Mouse (Mus musculus): ENCODE measurements around the gene Ppp3ca. TPM values are rescaled to one million over a fixed set of nuclear protein-coding genes. Genes with fewer than 3 reads are reported as not detected.
A peak's percentile ranks its signal among the peaks of the same experiment; 100 is the strongest.

Gene Ppp3ca
- total and polyA plus RNA-seq, 3 experiments: 63.4 to 143 (median 130) TPM

DNA sequence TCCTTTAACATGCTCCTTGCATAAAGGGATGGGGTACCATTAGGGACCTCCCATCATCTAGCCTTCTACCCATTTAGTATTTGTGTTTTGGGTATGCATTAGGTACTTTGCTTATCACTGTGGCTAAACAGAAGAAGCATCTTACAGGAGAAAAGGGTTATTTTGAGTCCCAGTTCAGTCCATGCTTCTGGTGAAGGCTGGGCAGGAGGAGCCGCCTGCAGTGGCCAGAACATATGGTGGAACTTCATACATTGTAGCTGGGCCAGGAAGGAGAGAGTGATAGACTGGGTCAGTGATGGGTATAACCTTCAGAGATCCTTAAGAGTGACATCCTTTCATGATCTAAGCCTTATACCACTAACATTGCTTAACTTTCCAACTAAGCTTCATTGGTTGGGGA, 23.6 kb downstream of the Ppp3ca start:
- H3K27ac ChIP-seq (ENCODE audit: insufficient read depth, low read depth): no peak overlapping the region
- no peaks in the 10 kb centered on the region for H3K9me3 ChIP-seq (replicated peaks; ENCODE audit: low read length)
- H3K27me3 ChIP-seq (replicated peaks): no peaks in the 10 kb centered on the region
- H3K79me2 ChIP-seq (replicated peaks; ENCODE audit: control insufficient read depth, extremely low read depth, insufficient read depth, poor library complexity, severe bottlenecking): peaks cover 54% of the 10 kb centered on the region
- H3K9ac ChIP-seq (ENCODE audit: insufficient read depth, low read depth): no peak overlapping the region
- TF ChIP-seq TCF12 (IDR thresholded peaks at IDR 0.05; ENCODE audit: low read depth, low read length): no peak
- TF ChIP-seq MAX (IDR thresholded peaks at IDR 0.05; ENCODE audit: low read length): no peak
- TF ChIP-seq NELFE (IDR thresholded peaks at IDR 0.05; ENCODE audit: low read depth, low read length): no peak
- TF ChIP-seq ZC3H11A (IDR thresholded peaks at IDR 0.05; ENCODE audit: low read depth, low read length): no peak
- TF ChIP-seq IRF4 (IDR thresholded peaks at IDR 0.05; ENCODE audit: low read depth, low read length): no peak
- no peak for TF ChIP-seq TBP (conservative IDR thresholded peaks at IDR 0.05; ENCODE audit: low read depth, low read length)
- TF ChIP-seq USF2 (conservative IDR thresholded peaks at IDR 0.05; ENCODE audit: low read depth, low read length): no peak
- no peak for TF ChIP-seq PAX5 (IDR thresholded peaks at IDR 0.05; ENCODE audit: low read length)
- no peak for TF ChIP-seq KAT2A (IDR thresholded peaks at IDR 0.05; ENCODE audit: insufficient replicate concordance, low read length)
- TF ChIP-seq ZKSCAN1 (IDR thresholded peaks at IDR 0.05; ENCODE audit: borderline replicate concordance, low read depth, low read length): no peak
- TF ChIP-seq MEF2A (IDR thresholded peaks at IDR 0.05; ENCODE audit: borderline replicate concordance, low read depth, low read length): no peak
- no peak for TF ChIP-seq ETS1 (conservative IDR thresholded peaks at IDR 0.05; ENCODE audit: low read depth, low read length)
- TF ChIP-seq UBTF (IDR thresholded peaks at IDR 0.05; ENCODE audit: low read depth, low read length): no peak
- no peak for TF ChIP-seq E2F4 (IDR thresholded peaks at IDR 0.05; ENCODE audit: insufficient replicate concordance, low read depth, low read length)
- no peak for TF ChIP-seq SIN3A (IDR thresholded peaks at IDR 0.05; ENCODE audit: low read length)
- dilution Hi-C loops (cut with MboI; ENCODE audit: extremely low pct_ligation_motif_present, extremely low pct_unique_long_range_greater_than_20kb, low sequenced_read_pairs) (no loop called here), in situ Hi-C loops (cut with MboI; ENCODE audit: low pct_ligation_motif_present, low pct_unique_long_range_greater_than_20kb, low sequenced_read_pairs) (no loop called here)
- no peak overlapping the region for H3K4me3 ChIP-seq (replicated peaks in 1 of 3; ENCODE audit: low read depth in 2 of 3, low read length in 2 of 3, poor library complexity in 1 of 3)
- DNase-seq (ENCODE audit: extremely low read depth): no peak
- peaks cover 0 to 45% of the 10 kb centered on the region in 2 experiments for H3K36me3 ChIP-seq (replicated peaks in 1 of 2; ENCODE audit: control insufficient read depth in 1 of 2, insufficient read depth in 1 of 2, low read length in 1 of 2)
- H3K4me1 ChIP-seq (ENCODE audit: control insufficient read depth in 1 of 2, insufficient read depth in 2 of 2): peaks cover 16 to 79% of the 10 kb centered on the region in 2 experiments
- H3K4me2 ChIP-seq (ENCODE audit: insufficient read depth, low read depth, poor library complexity, severe bottlenecking): no peak overlapping the region

- DNase-seq (ENCODE audit: extremely low read depth): no peak
- Histone ChIP-seq H3K4me1 (ENCODE audit: control insufficient read depth in 1 of 2, insufficient read depth in 2 of 2) (peaks cover 14 to 62% of the 10 kb centered on the region in 2 experiments), H3K79me2 (replicated peaks; ENCODE audit: control insufficient read depth, extremely low read depth, insufficient read depth, poor library complexity, severe bottlenecking) (peaks cover 39% of the 10 kb centered on the region), H3K27ac (ENCODE audit: insufficient read depth, low read depth) (no peak overlapping the region), H3K4me2 (ENCODE audit: insufficient read depth, low read depth, poor library complexity, severe bottlenecking) (no peak overlapping the region), H3K9ac (ENCODE audit: insufficient read depth, low read depth) (no peak overlapping the region), H3K4me3 (replicated peaks in 1 of 3; ENCODE audit: low read depth in 2 of 3, low read length in 2 of 3, poor library complexity in 1 of 3) (no peak overlapping the region), H3K36me3 (replicated peaks in 1 of 2; ENCODE audit: control insufficient read depth in 1 of 2, insufficient read depth in 1 of 2, low read length in 1 of 2) (peaks cover 0 to 59% of the 10 kb centered on the region in 2 experiments), H3K9me3 (replicated peaks; ENCODE audit: low read length) (no peaks in the 10 kb centered on the region), H3K27me3 (replicated peaks) (no peaks in the 10 kb centered on the region)
- in situ Hi-C loops (cut with MboI; ENCODE audit: low pct_ligation_motif_present, low pct_unique_long_range_greater_than_20kb, low sequenced_read_pairs) (no loop called here), dilution Hi-C loops (cut with MboI; ENCODE audit: extremely low pct_ligation_motif_present, extremely low pct_unique_long_range_greater_than_20kb, low sequenced_read_pairs) (no loop called here)
- TF ChIP-seq PAX5 (IDR thresholded peaks at IDR 0.05; ENCODE audit: low read length): no peak
- TF ChIP-seq RCOR1 (conservative IDR thresholded peaks at IDR 0.05; ENCODE audit: low read depth, low read length): no peak
- TF ChIP-seq ZMIZ1 (IDR thresholded peaks at IDR 0.05; ENCODE audit: low read depth, low read length): 0 out of 2 replicates have a peak, but pooled peaks have one; percentile 30
- no peak for TF ChIP-seq RAD21 (IDR thresholded peaks at IDR 0.05; ENCODE audit: low read depth, low read length)
- no peak for TF ChIP-seq NELFE (IDR thresholded peaks at IDR 0.05; ENCODE audit: low read depth, low read length)
- no peak for TF ChIP-seq JUN (IDR thresholded peaks at IDR 0.05; ENCODE audit: insufficient read depth, low read depth, low read length)
- TF ChIP-seq MEF2A (IDR thresholded peaks at IDR 0.05; ENCODE audit: borderline replicate concordance, low read depth, low read length): no peak
These were observed 27.8 kb downstream of the Ppp3ca start for GRCm38 (mm10) chr3:136697626-136698191.

Data from CH12.LX (cell line).